In genomic region chr8:12825236-12825635, GRCm38 (mm10) we compare ENCODE assay signal across 17 mouse cellular contexts. TPM values are rescaled to one million over a fixed set of nuclear protein-coding genes. Genes with fewer than 3 reads are reported as not detected.
A peak's percentile ranks its signal among the peaks of the same experiment; 100 is the strongest.
DNase-seq lines count a peak whose midpoint lies in the region; ATAC-seq lines count a peak whose summit lies in the region.
"Had no signal": no experiment of that assay in that cellular context is flagged by ENCODE, and none has a peak within 500 bp of the region (broad histone marks: within the 10 kb centered on the region; RNA-seq: fewer than 3 reads in every experiment).

No protein-coding gene starts in this region.

- peak overlapping the region; percentile 13; the same call in 1 of the 2 replicates for H3K27ac ChIP-seq in heart, embryonic 10.5 days
- peak overlapping the region; percentile 42; the same call in 1 of the 2 replicates for H3K27ac ChIP-seq in hindbrain, embryonic 10.5 days
- no peak overlapping the region for H3K27ac ChIP-seq in hindbrain, embryonic 16.5 days (ENCODE audit: low read depth, low read length)
- H3K27ac ChIP-seq: hindbrain, embryonic 14.5 days; midbrain, embryonic 15.5 days; neural tube, embryonic 12.5 days had no signal

- no peaks in the 10 kb centered on the region for H3K27me3 ChIP-seq in heart, embryonic 10.5 days (ENCODE audit: insufficient read depth, poor library complexity, severe bottlenecking)
- H3K27me3 ChIP-seq in hindbrain, embryonic 10.5 days (ENCODE audit: insufficient read depth, poor library complexity, severe bottlenecking), result no peaks in the 10 kb centered on the region
- no peaks in the 10 kb centered on the region for H3K27me3 ChIP-seq in hindbrain, embryonic 16.5 days (replicated peaks; ENCODE audit: control insufficient read depth, insufficient read depth, low read length)
- H3K27me3 ChIP-seq in megakaryocyte, embryonic 14.5 days (replicated peaks), result peaks cover 2% of the 10 kb centered on the region
- H3K27me3 ChIP-seq: midbrain, embryonic 15.5 days; neural tube, embryonic 12.5 days had no signal

- H3K9ac ChIP-seq in hindbrain, embryonic 16.5 days (ENCODE audit: low read depth, low read length), result no peak overlapping the region
- H3K9ac ChIP-seq: forebrain, postnatal 0 days; hindbrain, embryonic 14.5 days; lung, embryonic 14.5 days; midbrain, embryonic 15.5 days; neural tube, embryonic 12.5 days had no signal

- no peak for DNase-seq in heart, embryonic 10.5 days (ENCODE audit: low spot score)
- no peak for DNase-seq in heart, adult 18-20 months
- no peak for DNase-seq in hindbrain, embryonic 10.5 days (ENCODE audit: low spot score)
- DNase-seq in cerebellum, adult 9-11 months, result no peak
- DNase-seq: cerebellum, adult 2 months; cerebellum, postnatal 36 days; forebrain, postnatal 0 days; kidney, postnatal 36 days; layer of hippocampus, postnatal 36 days; lung, embryonic 14.5 days had no signal

- peaks cover 43% of the 10 kb centered on the region for H3K4me1 ChIP-seq in heart, embryonic 10.5 days
- peaks cover 64% of the 10 kb centered on the region for H3K4me1 ChIP-seq in hindbrain, embryonic 10.5 days (replicated peaks)
- H3K4me1 ChIP-seq in hindbrain, embryonic 16.5 days (ENCODE audit: control insufficient read depth, insufficient read depth, low read depth, low read length), result no peaks in the 10 kb centered on the region
- H3K4me1 ChIP-seq in megakaryocyte, embryonic 14.5 days, result peaks cover 87% of the 10 kb centered on the region
- H3K4me1 ChIP-seq: midbrain, embryonic 15.5 days had no signal

- H3K36me3 ChIP-seq in heart, embryonic 10.5 days, result peaks cover 57% of the 10 kb centered on the region
- peaks cover 72% of the 10 kb centered on the region for H3K36me3 ChIP-seq in hindbrain, embryonic 10.5 days
- peaks cover 19% of the 10 kb centered on the region for H3K36me3 ChIP-seq in hindbrain, embryonic 16.5 days (ENCODE audit: control insufficient read depth, insufficient read depth, low read length)
- H3K36me3 ChIP-seq in megakaryocyte, embryonic 14.5 days (replicated peaks; ENCODE audit: low read length), result peaks cover 47% of the 10 kb centered on the region

- no peak for ATAC-seq in hindbrain, embryonic 16.5 days
- no peak for ATAC-seq in megakaryocyte, adult 5-6 weeks (ENCODE audit: poor library complexity, severe bottlenecking)
- ATAC-seq: CD4-positive, CD25-positive, alpha-beta regulatory T cell, adult 4 months; forebrain, postnatal 0 days; midbrain, embryonic 15.5 days had no signal

- WGBS in heart, embryonic 10.5 days, result 13% methylated on average over 6 of the region's 6 CpGs
- 49% methylated on average over 6 of the region's 6 CpGs for WGBS in hindbrain, embryonic 10.5 days
- 63% methylated on average over 6 of the region's 6 CpGs for WGBS in hindbrain, embryonic 16.5 days

- H3K4me3 ChIP-seq in heart, embryonic 10.5 days, result no peak overlapping the region
- H3K4me3 ChIP-seq in hindbrain, embryonic 10.5 days, result no peak overlapping the region
- H3K4me3 ChIP-seq in hindbrain, embryonic 16.5 days (ENCODE audit: low read length), result no peak overlapping the region
- H3K4me3 ChIP-seq in megakaryocyte, embryonic 14.5 days (replicated peaks), result peak overlapping the region; percentile 75
- H3K4me3 ChIP-seq: midbrain, embryonic 15.5 days; neural tube, embryonic 12.5 days had no signal

- H3K9me3 ChIP-seq in heart, embryonic 10.5 days, result no peaks in the 10 kb centered on the region
- H3K9me3 ChIP-seq in hindbrain, embryonic 10.5 days, result no peaks in the 10 kb centered on the region
- no peaks in the 10 kb centered on the region for H3K9me3 ChIP-seq in hindbrain, embryonic 16.5 days (ENCODE audit: control insufficient read depth, low read length)
- no peaks in the 10 kb centered on the region for H3K9me3 ChIP-seq in megakaryocyte, embryonic 14.5 days
- H3K9me3 ChIP-seq: midbrain, embryonic 15.5 days; neural tube, embryonic 12.5 days had no signal

- H3K4me2 ChIP-seq in hindbrain, embryonic 16.5 days (ENCODE audit: low read length), result no peak overlapping the region
- H3K4me2 ChIP-seq: hindbrain, embryonic 14.5 days; lung, embryonic 14.5 days; midbrain, embryonic 15.5 days; neural tube, embryonic 12.5 days had no signal

RNA-seq across cellular contexts. Expression of gene Mcf2l, which starts 48.4 kb away (rescaled TPM):
- polyA plus RNA-seq in heart, embryonic 10.5 days (2016; fragmentation: Nextera tagmentation; extraction: Ambion mirVana), result 8.3 and 9.1 TPM in 2 replicates
- total RNA-seq in heart, adult 18-20 months (2021), result 10 to 100 TPM; 75.1 to 93.4 TPM
- 31.5 and 46.4 TPM in 2 replicates for polyA plus RNA-seq in hindbrain, embryonic 10.5 days (2016; fragmentation: Nextera tagmentation; extraction: Ambion mirVana)
- polyA plus RNA-seq in hindbrain, embryonic 16.5 days (2015; fragmentation: Nextera tagmentation; extraction: Ambion mirVana), result 142 and 159 TPM in 2 replicates
- 57.1 and 57.7 TPM in 2 replicates for polyA plus RNA-seq in megakaryocyte, embryonic 14.5 days (2012; ENCODE audit: insufficient read depth, low replicate concordance)
- 7.2 and 10.1 TPM in 2 replicates for total RNA-seq in megakaryocyte, adult 5-6 weeks (2015)
- 26.4 and 32.3 TPM in 2 replicates for total RNA-seq in megakaryocyte, adult 5-6 weeks (2017)
